Mouse (Mus musculus) lung, postnatal 0 days (tissue): ENCODE measurements at regions not wholly inside any gene's neighbourhood (a gene's known extent, or its start where the extent isn't known, plus 50 kb on each side); places are given as distances from the start of the nearest gene placed in this dataset.

ENCODE experiments used
- CTCF ChIP-seq: IDR thresholded peaks from 2 replicates; pipeline ENCODE4 v1.5.1; 2016; ENCODE audit warnings: antibody characterized with exemption, mild to moderate bottlenecking
- EP300 ChIP-seq: IDR thresholded peaks from 2 replicates; pipeline ENCODE4 v1.6.1; 2016; ENCODE audit warnings: antibody characterized with exemption, mild to moderate bottlenecking, control low read depth

GRCm38 (mm10) chr12:9762842-9763241 is 192.9 kb downstream of the Osr1 start:
- TF ChIP-seq EP300 (no peak), CTCF (no peak)
